Mouse (Mus musculus) heart, adult 8-10 months (tissue): ENCODE results near the gene Gm10490. TPM values are rescaled to one million over a fixed set of nuclear protein-coding genes. Genes with fewer than 3 reads are reported as not detected.
"Not testable (repeated sequence)": the region's sequence is repeated elsewhere in the genome, so short reads cannot be mapped to it uniquely, and the experiment has no call there.

Experiments used
- DNase-seq: peaks from one replicate; pipeline ENCODE4 v3.0.0; 2022; ENCODE audit warnings: low spot score
- total RNA-seq, 4 experiments: library from RNA; stranded (reverse); gene quantifications; 2 replicates each; pipeline ENCODE4 v1.2.4; 2022

Gm10490 gene
- total RNA-seq: not detected

GRCm38 (mm10) chrX:7909242-7909641 is at the start of gene Gm10490:
Gene Gm10490 (plus strand): TSS chrX:7909542.
- not testable (repeated sequence) for DNase-seq

GRCm38 (mm10) chrX:7863181-7863580 is 46.2 kb upstream of the Gm10490 start:
- DNase-seq: no peak

GRCm38 (mm10) chrX:7864551-7864950 is 44.8 kb upstream of the Gm10490 start:
- DNase-seq: no peak

- no peak for DNase-seq
Measured at GRCm38 (mm10) chrX:7865343-7865742, 44.0 kb upstream of the Gm10490 start.

- no peak for DNase-seq
Measured at GRCm38 (mm10) chrX:7865786-7866185, 43.6 kb upstream of the Gm10490 start.

GRCm38 (mm10) chrX:7867141-7867540 is 42.2 kb upstream of the Gm10490 start:
- DNase-seq: no peak

- no peak for DNase-seq
Measured at GRCm38 (mm10) chrX:7868506-7868905, 40.8 kb upstream of the Gm10490 start.

- no peak for DNase-seq
Measured at GRCm38 (mm10) chrX:7869826-7870225, 39.5 kb upstream of the Gm10490 start.

GRCm38 (mm10) chrX:7878007-7878419 is 31.3 kb upstream of the Gm10490 start, which contains the start of gene Pim2:
Gene Pim2 (plus strand): TSS chrX:7878262.
- peak; percentile 59 for DNase-seq

GRCm38 (mm10) chrX:7878495-7878894 is 30.8 kb upstream of the Gm10490 start:
- no peak for DNase-seq

GRCm38 (mm10) chrX:7879819-7880218 is 29.5 kb upstream of the Gm10490 start:
- peak; percentile 34 for DNase-seq

- peak; percentile 92 for DNase-seq
Measured at GRCm38 (mm10) chrX:7883841-7884567, 25.3 kb upstream of the Gm10490 start, which contains the start of gene Slc35a2. Gene Slc35a2 (plus strand): TSS chrX:7884028.

GRCm38 (mm10) chrX:7898211-7898610 is 11.1 kb upstream of the Gm10490 start:
- DNase-seq: no peak

- peak; percentile 87 for DNase-seq
Measured at GRCm38 (mm10) chrX:7898880-7899874, 10.2 kb upstream of the Gm10490 start, which contains the start of the genes Pqbp1 and Timm17b. Gene Pqbp1 (minus strand): TSS chrX:7899269. Gene Timm17b (plus strand): TSS chrX:7899357.

GRCm38 (mm10) chrX:7904441-7904840 is 4.9 kb upstream of the Gm10490 start:
- no peak for DNase-seq

- no peak for DNase-seq
Measured at GRCm38 (mm10) chrX:7907735-7908134, 1.6 kb upstream of the Gm10490 start, which contains the start of gene Gm10491. Gene Gm10491 (minus strand): TSS chrX:7907835.

- no peak for DNase-seq
Measured at GRCm38 (mm10) chrX:7910473-7910872, 1.1 kb downstream of the Gm10490 start.

- DNase-seq: not testable (repeated sequence)
Measured at GRCm38 (mm10) chrX:7915669-7916068, 6.3 kb downstream of the Gm10490 start.

GRCm38 (mm10) chrX:7917960-7918359 is 8.6 kb downstream of the Gm10490 start:
- not testable (repeated sequence) for DNase-seq

- DNase-seq: no peak
Measured at GRCm38 (mm10) chrX:7919601-7920383, 10.4 kb downstream of the Gm10490 start, which contains the start of gene Pcsk1n. Gene Pcsk1n (plus strand): TSS chrX:7919822.

GRCm38 (mm10) chrX:7922032-7922431 is 12.7 kb downstream of the Gm10490 start:
- no peak for DNase-seq
